14 mouse cellular contexts compared by ENCODE assay signal in the genomic region with DNA sequence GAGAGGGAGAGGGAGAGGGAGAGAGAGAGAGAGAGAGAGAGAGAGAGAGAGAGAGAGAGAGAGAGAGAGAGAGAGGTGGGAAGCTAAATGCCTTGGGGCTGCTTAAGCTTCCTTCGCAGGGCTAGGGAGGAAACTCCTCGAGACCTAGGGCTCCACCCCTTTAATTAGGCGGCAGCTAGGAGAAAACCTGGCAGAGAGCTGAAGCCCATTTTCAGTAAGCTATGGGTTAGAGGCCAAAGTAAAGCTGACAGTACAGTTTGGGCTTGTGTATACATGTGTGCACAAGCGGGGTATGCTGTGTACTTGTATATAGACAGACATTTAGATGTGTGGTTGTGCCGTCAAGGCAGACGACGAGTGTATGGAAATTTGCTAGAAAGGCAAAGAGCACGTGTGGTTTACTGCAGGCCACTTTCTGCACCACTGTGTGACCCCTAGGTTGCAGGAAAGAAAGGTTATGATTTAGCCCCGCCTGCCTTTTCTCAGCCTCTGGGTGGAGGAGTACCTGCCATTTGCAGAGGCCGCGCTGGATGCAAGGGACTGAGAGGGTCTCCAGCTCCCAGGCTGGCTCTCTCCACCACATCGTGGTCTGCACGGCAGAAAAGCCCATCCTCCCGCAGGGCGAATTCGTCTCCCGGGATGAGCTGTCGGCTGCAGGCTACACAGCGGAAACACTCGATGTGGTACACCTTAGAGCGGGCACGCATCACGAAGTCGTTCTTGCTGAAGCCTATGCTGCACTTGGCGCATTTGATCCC. TPM values are rescaled to one million over a fixed set of nuclear protein-coding genes. Genes with fewer than 3 reads are reported as not detected.
DNase-seq lines count a peak whose midpoint lies in the region; ATAC-seq and TF ChIP-seq lines count a peak whose summit lies in the region.
"Had no signal": no experiment of that assay in that cellular context is flagged by ENCODE, and none has a peak within 500 bp of the region (broad histone marks: within the 10 kb centered on the region; RNA-seq: fewer than 3 reads in every experiment).

No protein-coding gene starts in this region.

- no peak for ATAC-seq in intestine, embryonic 14.5 days (replicated peaks; ENCODE audit: low FRiP score, low TSS enrichment, low read depth)
- ATAC-seq in intestine, embryonic 15.5 days, result no peak
- peak; percentile 16; the same call in 1 of the 2 replicates for ATAC-seq in forebrain, postnatal 0 days
- no peak for ATAC-seq in neural tube, embryonic 13.5 days (ENCODE audit: low read depth)

- H3K27ac ChIP-seq in intestine, embryonic 14.5 days (ENCODE audit: low read depth), result no peak overlapping the region
- H3K27ac ChIP-seq in intestine, embryonic 15.5 days, result no peak overlapping the region
- peak overlapping the region; percentile 45 for H3K27ac ChIP-seq in forebrain, postnatal 0 days (ENCODE audit: low read depth, low read length)
- peak overlapping the region; percentile 74 for H3K27ac ChIP-seq in neural tube, embryonic 13.5 days (replicated peaks)

- 0 out of 2 replicates have a peak, but pooled peaks cover under 1% of the 10 kb centered on the region for H3K4me1 ChIP-seq in intestine, embryonic 14.5 days (replicated peaks; ENCODE audit: control insufficient read depth, insufficient read depth, low read length)
- peaks cover 3% of the 10 kb centered on the region for H3K4me1 ChIP-seq in intestine, embryonic 15.5 days (replicated peaks)
- peaks cover 3% of the 10 kb centered on the region; the same call in 1 of the 2 replicates for H3K4me1 ChIP-seq in forebrain, postnatal 0 days (ENCODE audit: insufficient read depth)
- peaks cover 9% of the 10 kb centered on the region for H3K4me1 ChIP-seq in neural tube, embryonic 13.5 days (replicated peaks)

- no peaks in the 10 kb centered on the region for H3K9me3 ChIP-seq in intestine, embryonic 14.5 days (ENCODE audit: control insufficient read depth, low read length)
- H3K9me3 ChIP-seq in intestine, embryonic 15.5 days, result no peaks in the 10 kb centered on the region
- H3K9me3 ChIP-seq in forebrain, postnatal 0 days (ENCODE audit: low read length), result no peaks in the 10 kb centered on the region
- H3K9me3 ChIP-seq in neural tube, embryonic 13.5 days, result no peaks in the 10 kb centered on the region

- DNase-seq in intestine, embryonic 14.5 days (ENCODE audit: low spot score), result peak; percentile 73
- peak; percentile 56 for DNase-seq in embryo, embryonic 9.5 days (ENCODE audit: extremely low spot score)
- DNase-seq in forebrain, postnatal 0 days, result peak; percentile 70
- no peak for DNase-seq in left cerebral cortex, adult 8-10 months (ENCODE audit: low spot score in 2 of 2)
- no peak for DNase-seq in testis, postnatal 10 days (ENCODE audit: low spot score)
- no peak for DNase-seq in gastrocnemius, postnatal 10 days
- DNase-seq: adrenal gland, postnatal 36 days; cerebellum, postnatal 36 days; gastrocnemius, postnatal 36 days; kidney, adult 2 months; right cerebral cortex, postnatal 25 days had no signal

- no peak overlapping the region for H3K9ac ChIP-seq in intestine, embryonic 14.5 days (ENCODE audit: low read length)
- H3K9ac ChIP-seq in intestine, embryonic 15.5 days, result no peak overlapping the region
- H3K9ac ChIP-seq in forebrain, postnatal 0 days, result peak overlapping the region; percentile 22; the same call in 1 of the 2 replicates
- H3K9ac ChIP-seq in neural tube, embryonic 13.5 days, result peak overlapping the region; percentile 66

- H3K27me3 ChIP-seq in intestine, embryonic 14.5 days (replicated peaks; ENCODE audit: control insufficient read depth, insufficient read depth, low read length), result peaks cover 95% of the 10 kb centered on the region
- H3K27me3 ChIP-seq in intestine, embryonic 15.5 days (replicated peaks), result peaks cover 77% of the 10 kb centered on the region
- H3K27me3 ChIP-seq in forebrain, postnatal 0 days (ENCODE audit: insufficient read depth, low read length), result peaks cover 71% of the 10 kb centered on the region
- H3K27me3 ChIP-seq in neural tube, embryonic 13.5 days, result peaks cover 97% of the 10 kb centered on the region

- no peak for TF ChIP-seq CTCF in forebrain, postnatal 0 days (IDR thresholded peaks at IDR 0.05; ENCODE audit: low read depth)

- no peaks in the 10 kb centered on the region for H3K36me3 ChIP-seq in intestine, embryonic 14.5 days (ENCODE audit: control insufficient read depth, insufficient read depth, low read length)
- no peaks in the 10 kb centered on the region for H3K36me3 ChIP-seq in intestine, embryonic 15.5 days
- H3K36me3 ChIP-seq in forebrain, postnatal 0 days (ENCODE audit: insufficient read depth), result no peaks in the 10 kb centered on the region
- H3K36me3 ChIP-seq in neural tube, embryonic 13.5 days, result no peaks in the 10 kb centered on the region

- peak overlapping the region; percentile 28 for H3K4me2 ChIP-seq in intestine, embryonic 14.5 days (ENCODE audit: low read length)
- no peak overlapping the region for H3K4me2 ChIP-seq in intestine, embryonic 15.5 days (replicated peaks)
- H3K4me2 ChIP-seq in forebrain, postnatal 0 days (ENCODE audit: low read depth), result peak overlapping the region; percentile 35
- H3K4me2 ChIP-seq in neural tube, embryonic 13.5 days, result peak overlapping the region; percentile 36

- no peak overlapping the region for H3K4me3 ChIP-seq in intestine, embryonic 14.5 days (ENCODE audit: low read depth, low read length)
- H3K4me3 ChIP-seq in intestine, embryonic 15.5 days (replicated peaks), result no peak overlapping the region
- peak overlapping the region; percentile 14 for H3K4me3 ChIP-seq in forebrain, postnatal 0 days (ENCODE audit: low read depth, low read length)
- H3K4me3 ChIP-seq in neural tube, embryonic 13.5 days, result peak overlapping the region; percentile 33
- H3K4me3 ChIP-seq: megakaryocyte, embryonic 14.5 days had no signal

- 9% methylated on average over 25 of the region's 25 CpGs for WGBS in intestine, embryonic 14.5 days
- 6% methylated on average over 25 of the region's 25 CpGs for WGBS in intestine, embryonic 15.5 days
- 3% methylated on average over 25 of the region's 25 CpGs for WGBS in forebrain, postnatal 0 days
- WGBS in neural tube, embryonic 13.5 days, result 2% methylated on average over 25 of the region's 25 CpGs

RNA-seq across cellular contexts. Expression of gene Isl1, which starts 4.6 kb away (rescaled TPM):
- 2.7 and 4.6 TPM in 2 replicates for polyA plus RNA-seq in intestine, embryonic 14.5 days (2014; fragmentation: Nextera tagmentation; extraction: Ambion mirVana)
- polyA plus RNA-seq in intestine, embryonic 15.5 days (2015; fragmentation: Nextera tagmentation; extraction: Ambion mirVana), result 9.6 and 11.2 TPM in 2 replicates
- 54.9 and 62.9 TPM in 2 replicates for total RNA-seq in forebrain, postnatal 0 days (2014; rRNA removed)
- polyA plus RNA-seq in forebrain, postnatal 0 days (2015; fragmentation: Nextera tagmentation; extraction: Ambion mirVana), result 39.5 and 46.5 TPM in 2 replicates
- polyA plus RNA-seq in neural tube, embryonic 13.5 days (2015; fragmentation: Nextera tagmentation; extraction: Ambion mirVana), result 133 and 169 TPM in 2 replicates
- 1 to 10 TPM; 3.2 to 5.4 (median 3.5) TPM for total RNA-seq in left cerebral cortex, adult 8-10 months (2022)
- total RNA-seq in gastrocnemius, postnatal 10 days (2021), result 1 to 10 TPM in 1 of 2 experiments, under 1 TPM in 1; 0.45 to 1.1 TPM

Comparison
In these comparisons a context has a peak if more than half of its experiments do, and no peak if none do; other contexts are left out.
1. DNase-seq: peak in intestine, embryonic 14.5 days (single experiment), embryo, embryonic 9.5 days (single experiment) and forebrain, postnatal 0 days (single experiment); none in left cerebral cortex, adult 8-10 months (0 of 2), testis, postnatal 10 days (single experiment) and gastrocnemius, postnatal 10 days (single experiment).
2. H3K27ac ChIP-seq: peak in forebrain, postnatal 0 days (single experiment) and neural tube, embryonic 13.5 days (single experiment); none in intestine, embryonic 14.5 days (single experiment) and intestine, embryonic 15.5 days (single experiment).
3. H3K4me3 ChIP-seq: peak in forebrain, postnatal 0 days (single experiment) and neural tube, embryonic 13.5 days (single experiment); none in intestine, embryonic 14.5 days (single experiment) and intestine, embryonic 15.5 days (single experiment).
4. H3K9ac ChIP-seq: peak in forebrain, postnatal 0 days (single experiment) and neural tube, embryonic 13.5 days (single experiment); none in intestine, embryonic 14.5 days (single experiment) and intestine, embryonic 15.5 days (single experiment).